Mouse (Mus musculus) 3T3-L1 (cell line): Measurements from ENCODE around the gene Prickle4.
A peak's percentile ranks its signal among the peaks of the same experiment; 100 is the strongest.

Experiments
- DNase-seq: peaks from one replicate; pipeline ENCODE4 v3.0.0-alpha.2; 2015; ENCODE audit warnings: low read depth, low spot score

The Prickle4 gene

DNA sequence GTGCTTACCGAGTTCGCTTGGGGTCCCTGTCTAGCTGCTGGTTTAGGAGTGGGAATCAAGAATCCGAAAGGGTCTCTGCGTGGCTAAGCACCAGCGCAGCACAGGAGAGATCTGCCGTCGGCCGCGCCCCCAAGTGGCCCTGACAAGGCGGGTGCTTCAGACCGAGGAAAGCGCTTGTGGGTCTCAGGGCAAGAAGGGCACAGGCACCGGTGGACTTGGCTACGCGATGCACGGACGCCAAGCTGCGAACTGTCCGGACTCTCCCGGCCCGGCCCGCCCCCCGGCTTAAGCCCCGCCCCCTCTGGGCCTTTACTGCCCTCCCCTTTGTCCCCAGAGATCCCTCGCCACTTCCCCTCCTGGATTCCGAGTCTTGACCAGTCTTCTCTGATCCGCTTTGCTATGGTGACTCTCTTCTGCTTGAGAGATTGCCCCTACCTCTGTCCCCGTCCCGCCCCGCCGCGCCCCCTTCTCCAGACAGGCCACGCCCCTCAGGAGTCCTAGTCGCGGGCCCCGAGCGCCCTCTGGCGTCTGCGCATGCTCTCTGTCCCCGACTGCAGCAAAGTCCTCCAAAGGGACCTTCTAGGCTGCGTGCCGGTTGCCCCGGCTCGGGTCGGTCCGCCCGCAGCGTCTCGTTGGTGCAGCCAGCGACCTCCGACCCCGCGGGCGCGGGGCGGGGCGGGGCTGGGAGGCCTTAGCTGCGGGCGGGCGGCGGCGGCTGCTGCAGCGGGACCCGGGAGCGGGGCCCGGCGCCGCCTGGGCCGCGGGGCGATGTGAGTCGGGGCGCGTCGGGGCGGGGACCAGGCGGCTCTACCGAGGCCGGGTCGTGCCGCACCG lies at the start of gene Prickle4:
Prickle4 (minus strand) TSS at position 234 of the 834 bp plus-strand sequence.
- DNase-seq = peak; percentile 92

DNA sequence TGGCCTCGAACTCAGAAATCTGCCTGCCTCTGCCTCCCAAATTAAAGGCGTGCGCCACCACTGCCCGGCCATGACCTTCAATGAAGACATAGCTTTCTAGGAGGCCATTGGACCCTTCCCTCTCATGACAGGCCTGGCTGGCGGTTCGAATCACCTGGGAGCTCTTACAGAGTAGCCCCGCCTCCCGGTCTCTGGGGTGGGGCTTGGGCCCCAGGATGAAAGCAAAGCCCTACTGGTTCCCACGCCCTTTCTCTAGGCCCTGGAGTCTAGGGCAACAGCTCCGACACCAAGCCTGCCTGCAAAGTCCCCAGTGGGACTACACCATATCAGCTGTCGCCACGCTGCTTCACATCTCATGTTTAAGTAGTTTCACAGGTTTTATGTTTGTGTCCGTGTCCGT lies 49.5 kb upstream of the Prickle4 start:
- DNase-seq = no peak

DNA sequence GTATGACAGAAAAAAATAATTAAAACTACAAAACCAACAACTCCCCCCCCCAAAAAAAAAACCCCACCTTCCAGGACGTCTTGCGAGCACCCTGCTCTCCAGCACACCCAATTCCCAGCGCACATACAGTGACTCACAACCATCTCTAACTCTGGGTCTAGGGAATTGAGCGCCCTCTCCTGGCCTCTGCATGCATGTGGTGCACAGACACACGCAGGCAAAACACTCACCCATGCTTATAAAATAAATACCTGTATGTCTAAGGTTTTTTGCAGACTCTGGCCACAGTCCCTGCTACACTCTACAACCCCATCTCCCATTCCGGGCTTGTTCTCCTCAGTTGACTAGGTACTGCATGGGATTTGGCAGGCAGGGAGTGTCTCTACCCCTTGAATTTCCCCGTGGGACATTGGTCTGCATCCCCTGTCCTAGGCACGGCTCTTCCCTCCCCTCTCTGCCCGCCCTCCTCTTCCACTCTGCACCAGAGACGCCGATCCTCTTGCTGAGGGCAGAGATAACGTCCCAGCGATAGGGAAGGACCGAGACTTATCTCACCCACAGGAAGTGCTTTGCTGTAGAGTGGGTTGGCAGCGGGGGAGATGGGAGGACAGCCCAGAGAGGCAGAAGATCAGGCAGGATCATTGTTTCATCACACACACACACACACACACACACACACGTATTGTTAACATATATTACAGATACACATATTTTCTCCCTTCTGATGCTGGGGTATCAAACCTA lies 48.6 kb upstream of the Prickle4 start:
- peak; percentile 24 for DNase-seq

DNA sequence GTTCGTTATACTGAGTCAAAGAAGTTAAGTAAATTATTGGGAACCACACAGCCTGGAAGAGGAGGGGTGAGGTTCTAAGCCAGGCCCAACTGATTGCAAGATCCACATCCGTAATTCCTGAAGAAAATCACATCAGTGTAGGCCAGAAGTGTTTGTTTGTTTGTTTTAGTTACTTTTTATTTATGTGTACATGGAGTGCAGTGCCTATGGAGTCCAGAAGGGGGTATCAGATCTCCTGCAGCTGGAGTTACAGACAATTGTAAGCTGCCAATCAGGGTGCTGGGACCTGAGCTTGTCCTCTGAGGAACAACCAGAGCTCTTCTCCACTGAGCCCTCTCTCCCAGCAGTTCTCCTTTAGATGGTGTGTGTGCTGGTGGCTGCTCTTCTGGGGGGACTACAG lies 45.6 kb upstream of the Prickle4 start:
- DNase-seq = peak; percentile 15

DNA sequence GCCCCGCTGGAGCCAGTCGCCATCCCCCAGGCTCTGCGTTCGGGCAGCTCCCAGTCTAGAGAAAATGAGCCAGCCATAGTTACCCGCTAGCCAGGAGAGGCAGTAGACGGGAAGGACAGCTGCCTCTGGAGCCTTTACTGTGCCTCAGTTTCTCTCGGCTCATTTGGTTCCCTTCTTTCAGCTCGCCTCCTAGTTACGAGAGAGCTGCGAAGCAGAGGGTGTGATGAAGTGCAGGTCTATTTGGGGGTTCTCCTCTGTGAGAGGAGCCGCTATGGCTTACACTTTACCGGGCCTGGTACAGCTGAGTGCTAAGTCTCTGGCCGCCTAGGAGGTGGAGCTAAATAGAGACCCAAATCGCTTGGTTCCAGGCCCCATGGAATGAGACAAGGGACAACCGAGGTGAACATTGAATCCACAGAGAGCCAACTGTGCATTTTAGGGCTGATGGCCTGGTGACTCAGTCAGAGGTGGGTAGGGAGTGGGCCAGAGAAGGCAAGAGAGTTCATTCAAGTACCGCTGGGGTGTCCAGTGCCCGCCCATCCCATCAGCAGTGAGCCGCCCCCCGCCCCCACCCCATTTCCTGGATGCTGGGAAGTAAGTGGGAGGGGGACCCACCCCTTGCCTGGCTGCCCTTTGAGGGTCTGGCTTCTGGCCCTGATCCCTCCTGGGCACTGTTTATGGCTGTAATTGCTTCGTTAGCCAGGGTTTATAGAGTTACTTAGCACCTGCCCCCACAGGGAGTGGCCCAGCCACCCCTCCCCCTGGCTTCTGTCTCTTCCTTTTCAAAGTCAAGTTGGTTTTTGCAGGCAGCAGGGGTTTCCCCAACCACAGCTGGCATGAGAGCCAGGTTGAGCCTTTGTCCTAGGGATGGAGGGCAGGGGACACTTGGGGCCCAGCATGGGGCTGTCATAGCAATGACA lies 44.6 kb upstream of the Prickle4 start:
- DNase-seq = no peak

DNA sequence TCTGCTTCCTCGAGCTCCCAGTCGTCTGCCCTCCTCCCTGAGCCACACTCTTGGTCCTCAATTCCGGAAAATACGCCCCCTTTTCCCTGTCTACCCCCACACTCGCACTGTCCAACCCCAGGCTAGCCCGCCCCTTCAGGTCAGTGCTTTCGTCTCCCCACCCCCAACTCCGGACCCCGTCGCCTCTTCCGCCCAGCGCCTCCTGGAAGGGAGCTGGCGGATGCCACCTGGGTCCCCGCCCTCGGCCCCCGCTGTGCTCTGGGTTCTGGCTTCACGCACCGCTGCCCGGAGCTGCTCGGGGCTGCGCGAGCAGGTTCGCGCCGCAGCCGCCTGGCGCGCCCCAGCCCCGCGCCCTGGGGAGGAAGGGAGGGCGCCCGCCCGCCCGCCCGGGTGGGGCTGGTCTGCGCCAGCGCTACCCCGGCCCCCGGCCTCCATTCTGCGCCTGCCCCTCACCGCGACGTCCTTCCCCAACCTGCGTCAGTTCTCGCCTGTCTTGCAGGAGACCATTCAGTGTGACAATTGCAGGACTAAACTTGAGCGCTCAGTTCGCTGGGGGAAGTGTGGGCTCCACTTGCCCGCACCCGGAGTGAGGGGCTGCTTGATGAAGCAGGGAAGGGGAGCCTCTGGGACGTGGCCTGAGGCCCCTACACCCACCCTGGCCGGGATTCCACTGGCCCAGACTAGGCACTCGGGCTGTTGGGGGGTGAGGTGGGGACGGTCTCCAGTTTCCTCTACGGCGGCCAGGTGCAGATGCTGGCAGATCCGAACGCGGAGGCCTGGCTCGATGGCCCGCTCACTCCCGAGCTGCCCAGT lies 43.7 kb upstream of the Prickle4 start:
- no peak for DNase-seq

DNA sequence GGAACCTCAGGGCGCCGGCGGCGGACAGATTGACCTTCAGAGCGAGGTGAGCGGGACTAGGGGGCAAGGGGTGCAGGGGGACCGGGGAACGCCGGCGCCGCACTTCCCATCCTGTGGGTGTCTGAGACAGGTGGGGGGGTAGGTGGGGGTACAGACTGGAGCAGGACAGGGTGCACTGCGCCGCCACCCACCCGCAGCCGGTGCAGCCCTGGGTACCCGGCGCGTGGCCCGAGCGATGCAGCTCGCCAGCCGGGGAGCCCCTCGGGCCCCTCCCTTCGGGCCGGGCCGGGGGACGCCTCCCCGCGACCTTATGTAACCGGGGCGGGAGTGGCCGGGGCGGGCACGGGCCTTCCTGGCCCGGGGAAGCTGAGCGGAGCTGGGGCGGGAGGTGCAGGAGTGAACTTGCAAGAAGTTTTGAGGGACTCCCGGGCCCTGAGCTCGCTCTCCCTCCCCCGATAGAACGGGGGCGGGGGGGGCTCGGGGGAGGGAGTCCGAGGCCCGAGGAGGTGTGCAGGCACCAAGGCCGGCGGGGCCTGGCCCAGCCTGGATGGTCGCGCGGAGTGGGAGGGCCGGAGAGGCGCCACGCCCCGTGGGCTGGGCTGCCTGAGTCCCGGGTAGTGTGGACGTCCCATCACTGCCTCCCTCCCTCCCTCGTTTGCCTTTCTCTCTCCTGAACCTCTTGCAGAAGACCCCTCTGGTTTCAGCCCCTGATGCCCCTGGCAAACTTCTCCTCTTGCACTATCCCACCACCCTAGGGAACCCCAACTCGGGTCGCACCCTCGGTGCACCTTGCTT lies 42.9 kb upstream of the Prickle4 start:
- peak; percentile 76 for DNase-seq

DNA sequence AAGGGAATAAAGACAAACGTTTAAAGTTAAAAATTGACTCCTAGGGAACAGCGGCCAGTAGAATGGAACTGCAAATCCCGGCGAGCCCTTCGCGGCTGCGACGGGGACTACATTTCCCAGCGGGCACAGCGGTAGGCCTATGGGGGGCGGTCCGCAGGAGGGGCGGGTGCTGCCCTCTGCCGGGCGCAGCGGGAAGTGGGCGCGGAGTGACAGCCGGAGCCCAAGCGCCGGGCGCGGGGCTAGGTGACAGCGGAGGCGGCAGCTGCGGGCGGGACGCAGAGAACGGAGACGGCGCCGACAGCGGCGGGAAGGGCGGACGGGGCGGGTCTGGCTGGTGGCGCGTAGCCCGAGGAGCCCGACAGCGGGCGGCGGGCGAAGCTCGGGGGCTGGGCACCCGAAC lies 42.3 kb upstream of the Prickle4 start, which contains the start of gene Tfeb:
Tfeb (plus strand) TSS at position 175 of the 400 bp plus-strand sequence.
- DNase-seq = peak; percentile 89

DNA sequence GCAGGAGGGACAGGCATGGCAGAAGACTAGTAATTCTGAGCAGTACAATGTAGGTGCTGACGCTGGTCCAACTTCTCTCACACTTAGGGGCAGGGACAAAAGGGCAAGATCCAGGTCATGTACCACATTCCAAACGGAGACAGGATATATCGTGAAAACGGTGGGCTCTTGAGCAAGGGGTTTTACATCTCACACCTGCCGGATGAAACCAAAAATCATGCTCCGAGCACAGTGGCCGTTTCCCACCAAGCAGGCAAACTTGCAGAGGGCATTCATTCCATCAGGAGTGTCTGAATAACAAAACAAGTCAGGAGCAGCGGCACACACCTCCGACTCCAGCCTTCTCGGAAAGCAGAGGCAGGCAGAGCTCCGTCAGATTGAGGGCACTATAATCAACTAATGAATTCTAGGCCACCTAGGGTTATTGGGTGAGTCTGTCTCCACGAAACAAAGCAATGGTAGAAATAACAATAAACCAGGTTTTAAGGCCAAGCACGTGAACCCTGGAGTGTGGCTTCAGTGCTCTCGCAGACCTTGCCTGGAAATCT lies 41.1 kb upstream of the Prickle4 start:
- no peak for DNase-seq

DNA sequence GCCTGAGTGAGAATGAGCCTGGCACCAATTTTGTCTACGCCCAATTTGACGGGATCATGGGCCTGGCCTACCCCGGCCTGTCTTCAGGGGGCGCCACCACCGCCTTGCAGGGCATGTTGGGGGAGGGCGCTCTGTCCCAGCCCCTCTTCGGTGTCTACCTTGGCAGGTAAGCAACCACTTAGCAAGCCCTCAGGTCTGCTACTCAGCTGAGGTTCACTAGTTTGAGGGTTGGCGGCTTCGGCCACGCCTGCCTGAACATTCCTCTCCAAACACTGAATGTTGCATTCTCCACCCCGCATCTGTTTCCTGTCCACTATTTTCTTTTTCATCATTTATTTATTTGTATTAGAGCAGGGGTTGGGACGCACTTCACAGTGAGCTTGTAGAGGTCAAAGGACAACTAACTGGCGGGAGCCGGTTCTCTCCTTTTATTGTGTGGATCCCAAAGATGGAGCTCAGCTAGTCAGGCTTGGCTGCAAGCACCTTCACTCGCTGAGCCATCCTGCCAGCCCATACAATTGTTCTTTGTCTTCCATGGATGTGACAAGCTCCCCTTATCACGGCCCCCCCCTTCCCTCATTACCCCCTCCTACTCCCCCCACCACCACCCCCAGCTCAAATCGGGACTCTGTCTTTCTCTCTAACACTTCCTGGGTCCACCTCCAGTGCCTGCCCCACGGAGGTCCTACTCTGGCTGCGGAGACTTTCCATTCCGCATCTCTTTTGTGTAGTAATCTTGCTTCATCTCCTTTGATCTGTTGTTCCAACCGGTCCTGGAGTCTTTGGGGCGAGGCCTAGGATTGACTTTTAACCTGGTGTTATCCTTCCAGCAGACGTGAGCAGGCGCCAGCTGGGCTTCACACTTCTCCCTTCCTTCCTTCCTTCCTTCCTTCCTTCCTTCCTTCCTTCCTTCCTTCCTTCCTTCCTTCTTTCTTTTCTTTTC lies 36.4 kb upstream of the Prickle4 start:
- DNase-seq = no peak

DNA sequence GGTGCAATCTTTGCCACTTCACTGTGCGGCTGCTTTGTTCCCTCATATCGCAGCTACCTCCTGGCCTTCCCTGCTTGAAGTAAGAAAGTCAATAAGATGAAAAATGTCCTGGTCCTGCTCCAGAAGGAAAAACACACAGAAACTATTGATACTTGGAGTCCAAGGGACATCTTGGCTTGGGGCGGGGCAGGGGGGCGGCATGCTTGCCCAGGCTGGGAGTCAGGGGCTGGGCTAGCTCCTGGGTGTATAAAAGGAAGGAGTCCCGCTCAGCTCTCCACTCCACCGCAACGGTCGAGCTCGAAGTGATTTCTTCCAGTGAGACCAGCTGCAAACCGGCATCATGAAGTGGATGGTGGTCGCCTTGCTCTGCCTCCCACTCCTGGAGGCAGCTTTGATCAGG lies 32.0 kb upstream of the Prickle4 start, which contains the start of gene Pgc:
Pgc (plus strand) TSS at position 277 of the 400 bp plus-strand sequence.
- no peak for DNase-seq

DNA sequence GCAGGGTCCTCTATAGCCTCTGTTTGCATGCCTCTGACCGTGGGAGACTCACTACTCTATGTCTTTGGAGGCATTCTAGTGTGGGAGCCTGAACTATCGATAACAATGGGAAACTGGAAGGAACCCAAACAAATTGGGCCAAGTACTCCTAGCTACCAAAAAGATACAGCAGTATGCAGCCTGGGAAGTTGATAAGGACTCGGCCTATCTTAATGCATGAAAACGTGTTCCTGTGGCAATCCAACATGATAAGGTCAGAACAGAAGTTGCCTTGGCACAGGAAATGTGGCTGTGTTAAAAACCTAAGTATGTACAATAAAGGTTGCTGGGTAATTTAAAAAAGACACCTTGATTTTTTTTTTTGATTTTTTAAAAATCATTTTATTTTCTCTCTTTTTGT lies 26.6 kb upstream of the Prickle4 start:
- DNase-seq = no peak

DNA sequence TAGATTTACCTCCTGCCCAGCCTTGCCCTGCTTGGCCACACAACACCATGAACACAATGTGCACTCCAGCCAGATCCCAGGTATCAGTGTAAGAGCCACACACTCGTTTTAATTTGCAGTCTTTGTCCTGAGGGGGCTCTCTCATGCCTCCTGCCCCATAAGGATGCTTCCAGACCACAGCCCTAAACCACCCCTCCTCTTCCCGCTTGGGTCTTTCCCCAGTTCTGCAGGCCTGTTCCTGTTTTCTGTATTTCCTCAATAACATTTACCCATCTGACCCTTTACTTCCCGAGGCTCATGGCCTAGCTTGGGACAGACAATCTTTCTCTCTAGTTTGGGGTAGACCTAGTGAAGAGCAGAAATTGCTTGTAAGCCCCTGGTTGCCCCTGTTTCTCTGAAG lies 20.5 kb upstream of the Prickle4 start:
- DNase-seq = no peak

DNA sequence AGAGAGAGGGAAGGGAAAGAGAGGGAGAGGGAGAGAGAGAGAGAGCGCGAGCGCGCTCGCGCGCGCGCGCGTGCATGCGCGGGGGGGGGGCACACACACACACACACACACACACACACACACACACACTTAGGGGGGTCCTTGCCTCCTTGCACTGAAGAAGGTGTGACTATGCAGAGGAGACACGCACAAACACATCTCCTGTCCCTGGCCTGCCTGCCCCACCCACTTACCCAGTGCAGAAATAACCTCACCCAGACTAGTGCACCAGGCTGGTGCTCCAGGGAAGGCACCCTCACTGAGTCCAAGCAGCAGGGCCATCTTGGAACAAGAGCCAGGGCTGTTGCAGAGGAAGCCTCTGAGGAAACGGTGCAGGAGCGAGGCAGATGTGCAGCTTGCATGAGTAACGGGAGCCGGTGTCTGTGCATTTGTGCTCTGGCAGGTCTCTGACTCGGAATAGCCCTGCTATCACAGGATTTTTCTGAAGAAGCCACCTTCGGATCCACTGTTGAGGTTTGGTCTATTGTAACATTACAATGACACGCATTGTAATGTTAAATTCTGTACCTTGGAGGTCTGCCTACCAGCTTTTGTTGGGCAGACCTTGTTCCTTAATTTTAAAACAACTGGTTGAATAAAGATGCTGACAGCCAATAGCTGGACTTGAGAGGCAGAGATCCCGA lies 18.5 kb upstream of the Prickle4 start:
- no peak for DNase-seq

DNA sequence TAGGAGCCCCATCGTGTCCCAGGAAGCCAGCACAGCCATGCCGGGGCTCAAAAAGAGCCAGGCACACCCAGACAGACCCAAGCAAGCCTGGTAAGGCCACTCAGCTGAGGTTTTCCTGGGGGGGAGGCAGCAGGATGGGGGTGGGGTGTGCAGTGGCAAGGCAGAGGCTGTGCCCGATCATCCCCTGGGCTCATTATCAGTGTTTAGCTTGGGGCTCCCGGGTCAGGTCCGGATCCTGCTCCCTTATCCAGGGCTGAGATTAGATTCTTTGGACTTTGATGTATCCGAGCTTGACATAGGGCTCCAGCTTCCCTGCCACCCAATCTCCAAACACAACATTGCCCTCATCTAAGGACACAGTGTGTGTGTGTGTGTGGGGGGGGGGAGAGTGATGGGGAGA lies 17.3 kb upstream of the Prickle4 start:
- DNase-seq = no peak

DNA sequence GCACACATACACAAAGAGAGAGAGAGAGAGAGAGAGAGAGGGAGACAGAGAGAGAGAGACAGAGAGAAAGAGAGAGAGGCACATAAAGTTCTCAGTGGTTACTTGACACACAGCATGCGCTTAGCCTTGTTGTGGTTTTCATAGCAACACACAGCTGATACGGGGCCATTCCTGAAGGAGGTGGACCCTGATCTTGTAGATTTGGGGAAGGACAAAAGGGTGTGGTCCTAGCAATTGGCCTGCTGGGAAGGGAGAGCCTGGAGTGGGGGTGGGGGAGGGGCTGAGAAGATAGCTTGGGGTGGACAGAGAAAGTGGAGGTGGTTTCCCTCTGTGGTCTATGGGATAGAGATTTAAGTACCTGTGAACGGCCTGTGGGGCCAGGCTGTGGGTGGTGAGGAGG lies 15.5 kb upstream of the Prickle4 start:
- DNase-seq = no peak

DNA sequence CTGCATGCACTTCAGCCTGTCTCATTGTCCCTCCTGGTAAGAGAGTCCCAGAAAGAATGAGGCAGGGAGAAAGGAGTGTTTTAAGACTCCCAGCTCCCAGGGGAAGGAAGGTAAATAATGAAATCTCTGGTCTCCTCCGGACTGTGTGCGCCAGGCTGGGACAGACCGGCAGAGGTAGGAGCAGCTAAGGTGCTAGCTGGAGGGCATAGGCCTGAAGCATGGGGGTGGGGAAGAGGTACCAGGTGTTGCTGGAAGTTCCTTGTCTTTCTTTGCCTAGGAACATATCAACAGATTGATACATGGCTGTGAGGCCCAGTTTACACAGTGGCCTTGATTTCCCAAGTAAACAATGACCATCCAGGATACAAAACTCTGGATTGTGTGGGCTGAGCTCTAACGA lies 14.4 kb upstream of the Prickle4 start:
- DNase-seq = no peak

DNA sequence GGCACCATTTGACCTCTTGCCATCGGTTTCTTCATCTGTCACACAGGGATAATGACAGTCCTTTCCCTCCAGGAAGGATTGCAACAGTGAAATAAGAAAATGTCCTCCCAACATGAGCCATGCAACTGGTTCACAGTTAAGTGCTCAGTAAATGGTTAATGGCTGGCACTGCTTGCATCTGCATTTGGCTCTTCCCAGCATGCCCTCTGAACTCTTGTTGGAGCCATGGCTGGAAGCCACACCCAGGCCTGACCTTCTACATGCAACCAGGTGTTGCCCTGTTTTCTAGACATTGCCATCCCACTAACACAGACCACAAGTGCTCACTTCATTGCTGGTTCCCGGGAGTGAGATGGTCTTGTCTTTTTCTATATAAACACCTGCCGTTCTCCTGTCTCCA lies 13.4 kb upstream of the Prickle4 start:
- DNase-seq = no peak
